ENCODE assay signal across 27 mouse cellular contexts in genomic region chr11:86507334-86507733, GRCm38 (mm10).
"Had no signal": no experiment of that assay in that cellular context is flagged by ENCODE, and none has a peak within 500 bp of the region (broad histone marks: within the 10 kb centered on the region; RNA-seq: fewer than 3 reads in every experiment).

No protein-coding gene starts in this region.

- H3K4me3 ChIP-seq: embryonic facial prominence, embryonic 10.5 days; embryonic facial prominence, embryonic 12.5 days; embryonic facial prominence, embryonic 13.5 days; embryonic facial prominence, embryonic 15.5 days; erythroblast, embryonic 14.5 days; forebrain, embryonic 10.5 days; forebrain, embryonic 12.5 days; forebrain, embryonic 13.5 days; forebrain, embryonic 15.5 days; gastrocnemius, adult 2 months; heart, adult 2 months; heart, embryonic 10.5 days had no signal

- H3K27ac ChIP-seq: embryonic facial prominence, embryonic 10.5 days; embryonic facial prominence, embryonic 12.5 days; embryonic facial prominence, embryonic 13.5 days; embryonic facial prominence, embryonic 15.5 days; forebrain, embryonic 10.5 days; forebrain, embryonic 12.5 days; forebrain, embryonic 13.5 days; forebrain, embryonic 15.5 days; gastrocnemius, adult 2 months; heart, adult 2 months; heart, embryonic 10.5 days had no signal

- H3K9me3 ChIP-seq: embryonic facial prominence, embryonic 10.5 days; embryonic facial prominence, embryonic 12.5 days; embryonic facial prominence, embryonic 13.5 days; embryonic facial prominence, embryonic 15.5 days; forebrain, embryonic 10.5 days; forebrain, embryonic 12.5 days; forebrain, embryonic 13.5 days; forebrain, embryonic 15.5 days; heart, embryonic 10.5 days had no signal

- ATAC-seq: forebrain, embryonic 13.5 days; forebrain, embryonic 14.5 days; forebrain, embryonic 15.5 days; forebrain, embryonic 16.5 days; forebrain, postnatal 0 days had no signal

- DNase-seq: cerebellum, adult 9-10 months; cerebellum, adult 9-11 months; cerebellum, postnatal 10 days; cerebellum, postnatal 14 days; cerebellum, postnatal 25 days; cerebellum, postnatal 36 days; embryo, embryonic 11 days; forebrain, postnatal 0 days; gastrocnemius, adult 2 months; gastrocnemius, postnatal 10 days; gastrocnemius, postnatal 14 days; gastrocnemius, postnatal 25 days; heart, adult 11 months; heart, adult 18-20 months; heart, adult 2 months had no signal

- H3K27me3 ChIP-seq: embryonic facial prominence, embryonic 12.5 days; embryonic facial prominence, embryonic 13.5 days; embryonic facial prominence, embryonic 15.5 days; forebrain, embryonic 12.5 days; forebrain, embryonic 13.5 days; forebrain, embryonic 15.5 days had no signal

- H3K4me2 ChIP-seq: embryonic facial prominence, embryonic 12.5 days; embryonic facial prominence, embryonic 13.5 days; embryonic facial prominence, embryonic 15.5 days; forebrain, embryonic 12.5 days; forebrain, embryonic 13.5 days; forebrain, embryonic 15.5 days had no signal

- H3K9ac ChIP-seq: embryonic facial prominence, embryonic 12.5 days; embryonic facial prominence, embryonic 13.5 days; embryonic facial prominence, embryonic 15.5 days; forebrain, embryonic 12.5 days; forebrain, embryonic 13.5 days; forebrain, embryonic 15.5 days; forebrain, postnatal 0 days had no signal

- H3K4me1 ChIP-seq: embryonic facial prominence, embryonic 10.5 days; embryonic facial prominence, embryonic 12.5 days; embryonic facial prominence, embryonic 13.5 days; embryonic facial prominence, embryonic 15.5 days; forebrain, embryonic 10.5 days; forebrain, embryonic 12.5 days; forebrain, embryonic 13.5 days; forebrain, embryonic 15.5 days; heart, embryonic 10.5 days had no signal
